In the genomic region with DNA sequence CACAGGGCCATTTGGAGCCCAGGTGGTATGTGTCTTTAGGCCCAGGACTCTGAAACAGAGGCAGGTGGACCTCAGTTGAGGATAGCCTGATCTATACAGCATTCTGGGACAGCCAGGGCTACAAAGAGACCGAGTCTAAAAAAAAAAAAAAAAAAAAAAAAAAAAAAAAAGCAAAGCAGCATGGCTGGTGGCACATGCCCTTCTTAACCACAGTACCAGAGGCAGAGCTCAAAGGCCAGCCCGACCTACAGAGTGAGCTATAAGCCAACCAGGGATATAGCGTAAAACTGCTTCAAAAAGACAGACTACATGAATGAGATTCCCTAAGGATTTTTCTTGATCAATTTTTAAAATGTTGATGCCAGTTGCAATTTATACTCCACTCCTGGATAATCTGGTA, we compare ENCODE assay signal across 9 mouse cellular contexts. TPM values are rescaled to one million over a fixed set of nuclear protein-coding genes. Genes with fewer than 3 reads are reported as not detected.
A peak's percentile ranks its signal among the peaks of the same experiment; 100 is the strongest.
DNase-seq lines count a peak whose midpoint lies in the region; ATAC-seq and TF ChIP-seq lines count a peak whose summit lies in the region.
"Had no signal": no experiment of that assay in that cellular context is flagged by ENCODE, and none has a peak within 500 bp of the region (broad histone marks: within the 10 kb centered on the region; RNA-seq: fewer than 3 reads in every experiment).

No protein-coding gene starts in this region.

- H3K4me1 ChIP-seq in hindbrain, embryonic 14.5 days (replicated peaks; ENCODE audit: control insufficient read depth, insufficient read depth, low read length) = peaks cover 47% of the 10 kb centered on the region
- H3K4me1 ChIP-seq in hindbrain, embryonic 16.5 days (ENCODE audit: control insufficient read depth, insufficient read depth, low read depth, low read length) = peaks cover 45% of the 10 kb centered on the region
- H3K4me1 ChIP-seq in megakaryocyte, embryonic 14.5 days = peaks cover 92% of the 10 kb centered on the region
- peaks cover 29% of the 10 kb centered on the region for H3K4me1 ChIP-seq in embryonic fibroblast, embryonic 13.5 days (ENCODE audit: control insufficient read depth, insufficient read depth, low read length)

- no peak for ATAC-seq in hindbrain, embryonic 14.5 days (ENCODE audit: low FRiP score)
- no peak for ATAC-seq in hindbrain, embryonic 16.5 days
- no peak for ATAC-seq in megakaryocyte, adult 5-6 weeks (ENCODE audit: poor library complexity, severe bottlenecking)

- DNase-seq in hindbrain, embryonic 14.5 days (ENCODE audit: low spot score) = no peak
- peak; percentile 58 for DNase-seq in naive thymus-derived CD4-positive, alpha-beta T cell, adult 2 months (ENCODE audit: low read depth)
- no peak for DNase-seq in urinary bladder, postnatal 10 days (ENCODE audit: low spot score)
- no peak for DNase-seq in ovary, postnatal 10 days (ENCODE audit: low spot score)

- no peaks in the 10 kb centered on the region for H3K9me3 ChIP-seq in hindbrain, embryonic 14.5 days (ENCODE audit: control insufficient read depth, low read length)
- H3K9me3 ChIP-seq in hindbrain, embryonic 16.5 days (ENCODE audit: control insufficient read depth, low read length) = no peaks in the 10 kb centered on the region
- no peaks in the 10 kb centered on the region for H3K9me3 ChIP-seq in megakaryocyte, embryonic 14.5 days
- H3K9me3 ChIP-seq: embryonic facial prominence, embryonic 12.5 days had no signal

- no peak overlapping the region for H3K4me2 ChIP-seq in hindbrain, embryonic 14.5 days (replicated peaks)
- H3K4me2 ChIP-seq in hindbrain, embryonic 16.5 days (ENCODE audit: low read length) = no peak overlapping the region
- H3K4me2 ChIP-seq: embryonic facial prominence, embryonic 12.5 days had no signal

- no peak overlapping the region for H3K9ac ChIP-seq in hindbrain, embryonic 14.5 days
- no peak overlapping the region for H3K9ac ChIP-seq in hindbrain, embryonic 16.5 days (ENCODE audit: low read depth, low read length)
- H3K9ac ChIP-seq: embryonic facial prominence, embryonic 12.5 days had no signal

- 70% methylated on average over 3 of the region's 3 CpGs for WGBS in hindbrain, embryonic 14.5 days
- 73% methylated on average over 3 of the region's 3 CpGs for WGBS in hindbrain, embryonic 16.5 days

- peak overlapping the region; percentile 29; the same call in 1 of the 2 replicates for H3K27ac ChIP-seq in hindbrain, embryonic 14.5 days
- no peak overlapping the region for H3K27ac ChIP-seq in hindbrain, embryonic 16.5 days (ENCODE audit: low read depth, low read length)
- H3K27ac ChIP-seq in embryonic fibroblast, embryonic 13.5 days (ENCODE audit: insufficient read depth, low read length) = 0 out of 2 replicates have a peak overlapping the region, but pooled peaks have one; percentile 23

- H3K27me3 ChIP-seq in hindbrain, embryonic 14.5 days (ENCODE audit: control insufficient read depth, insufficient read depth, low read length) = no peaks in the 10 kb centered on the region
- no peaks in the 10 kb centered on the region for H3K27me3 ChIP-seq in hindbrain, embryonic 16.5 days (replicated peaks; ENCODE audit: control insufficient read depth, insufficient read depth, low read length)
- no peaks in the 10 kb centered on the region for H3K27me3 ChIP-seq in megakaryocyte, embryonic 14.5 days (replicated peaks)
- H3K27me3 ChIP-seq: embryonic facial prominence, embryonic 12.5 days had no signal

- no peak for TF ChIP-seq CTCF in embryonic fibroblast, embryonic 13.5 days (IDR thresholded peaks at IDR 0.05; ENCODE audit: borderline replicate concordance, insufficient read depth, low read length)

- H3K4me3 ChIP-seq in hindbrain, embryonic 14.5 days (replicated peaks; ENCODE audit: low read length) = no peak overlapping the region
- H3K4me3 ChIP-seq in hindbrain, embryonic 16.5 days (ENCODE audit: low read length) = no peak overlapping the region
- H3K4me3 ChIP-seq in megakaryocyte, embryonic 14.5 days (replicated peaks) = peak overlapping the region; percentile 87
- no peak overlapping the region for H3K4me3 ChIP-seq in embryonic fibroblast, embryonic 13.5 days (ENCODE audit: insufficient read depth, low read length)
- H3K4me3 ChIP-seq: embryonic facial prominence, embryonic 12.5 days had no signal

- no peak for TF ChIP-seq POLR2A in embryonic fibroblast, embryonic 13.5 days (IDR thresholded peaks at IDR 0.05; ENCODE audit: low read depth, low read length)

- peaks cover 6% of the 10 kb centered on the region; the same call in 1 of the 2 replicates for H3K36me3 ChIP-seq in hindbrain, embryonic 14.5 days (replicated peaks; ENCODE audit: control insufficient read depth, insufficient read depth)
- H3K36me3 ChIP-seq in hindbrain, embryonic 16.5 days (ENCODE audit: control insufficient read depth, insufficient read depth, low read length) = no peaks in the 10 kb centered on the region
- H3K36me3 ChIP-seq in megakaryocyte, embryonic 14.5 days (replicated peaks; ENCODE audit: low read length) = peaks cover 71% of the 10 kb centered on the region
- H3K36me3 ChIP-seq: embryonic facial prominence, embryonic 12.5 days had no signal

RNA-seq across cellular contexts. Expression of a gene that starts 9.5 kb away (rescaled TPM):
- 35.6 and 42.3 TPM in 2 replicates for polyA plus RNA-seq in hindbrain, embryonic 14.5 days (2014; fragmentation: Nextera tagmentation; extraction: Ambion mirVana)
- polyA plus RNA-seq in hindbrain, embryonic 16.5 days (2015; fragmentation: Nextera tagmentation; extraction: Ambion mirVana) = 34.0 and 35.3 TPM in 2 replicates
- polyA plus RNA-seq in megakaryocyte, embryonic 14.5 days (2012; ENCODE audit: insufficient read depth, low replicate concordance) = 3.1 and 38.7 TPM in 2 replicates
- 51.4 and 54.4 TPM in 2 replicates for total RNA-seq in megakaryocyte, adult 5-6 weeks (2015)
- 88.6 and 119 TPM in 2 replicates for total RNA-seq in megakaryocyte, adult 5-6 weeks (2017)
- 45.2 and 51.4 TPM in 2 replicates for polyA plus RNA-seq in embryonic fibroblast, embryonic 13.5 days (2011; ENCODE audit: insufficient read length, low read depth, missing spikeins)
